Mouse (Mus musculus) inflammation-experienced regulatory T-cells (primary cell): ENCODE data around the gene Ripply3. TPM values are rescaled to one million over a fixed set of nuclear protein-coding genes. Genes with fewer than 3 reads are reported as not detected.

ENCODE experiments used
- polyA plus RNA-seq, 2 experiments: library from polyadenylated mRNA; unstranded; fragments of 100-300 nt; shearing (Covaris generic); gene quantifications; one replicate each; pipeline ENCODE4 v1.2.1; 2017

The Ripply3 gene
- polyA plus RNA-seq, result 1 to 10 TPM; 1.0 to 3.4 TPM

DNA sequence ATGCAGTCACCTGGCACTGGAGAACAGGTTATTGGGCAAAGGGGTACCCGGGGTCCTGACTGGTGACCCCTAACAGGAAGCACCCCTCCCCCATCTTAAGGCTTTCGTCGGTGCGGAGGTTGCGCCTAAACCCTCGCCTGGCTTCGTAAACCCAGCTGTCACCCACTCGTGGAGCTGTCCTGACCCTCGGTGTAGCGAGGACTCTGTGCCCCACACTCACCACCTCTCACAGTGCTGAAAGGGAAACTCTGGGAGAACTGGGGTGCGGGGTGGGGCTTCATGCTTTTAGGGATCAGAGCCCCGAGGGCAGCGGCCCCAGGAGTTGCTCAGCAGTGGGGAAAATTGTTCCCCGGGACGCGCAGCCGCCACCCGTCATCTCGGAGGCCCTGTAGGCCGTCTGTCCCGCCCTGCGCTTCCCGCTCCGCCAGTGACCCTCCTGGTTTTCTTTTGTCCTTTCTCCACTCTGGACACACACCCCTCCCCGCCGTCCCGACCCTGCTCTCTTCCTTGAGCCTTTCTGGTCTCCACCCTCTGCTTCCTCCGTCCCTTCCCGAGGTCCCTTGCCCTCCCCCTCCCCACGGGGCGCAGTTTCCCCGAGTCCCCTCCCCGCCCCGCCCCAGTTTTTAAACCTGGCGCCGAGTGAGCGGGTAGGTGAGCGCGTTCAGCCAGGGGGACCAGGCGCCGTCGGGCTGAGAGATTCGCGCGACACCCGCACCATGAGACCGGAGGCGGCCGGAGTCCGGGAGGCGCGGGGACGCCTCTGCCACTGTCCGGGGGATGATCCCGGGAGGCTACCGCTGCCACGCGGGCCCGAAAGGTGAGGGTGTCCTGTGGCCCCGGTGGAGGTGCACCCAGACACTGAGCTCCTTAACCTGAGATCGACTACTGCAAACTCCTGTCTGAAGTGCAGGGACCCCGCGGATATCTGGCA lies at the start of gene Ripply3:
Ripply3 (plus strand) TSS at position 640 of the 931 bp plus-strand sequence.

GRCm38 (mm10) chr16:94313229-94314030 lies 14.8 kb upstream of the Ripply3 start, which contains the start of gene Hlcs:
TSS of gene Hlcs (minus strand) at chr16:94313571.

GRCm38 (mm10) chr16:94370173-94370914 lies 42.1 kb downstream of the Ripply3 start, which contains the start of gene Ttc3:
TSS of gene Ttc3 (plus strand) at chr16:94370618.

DNA sequence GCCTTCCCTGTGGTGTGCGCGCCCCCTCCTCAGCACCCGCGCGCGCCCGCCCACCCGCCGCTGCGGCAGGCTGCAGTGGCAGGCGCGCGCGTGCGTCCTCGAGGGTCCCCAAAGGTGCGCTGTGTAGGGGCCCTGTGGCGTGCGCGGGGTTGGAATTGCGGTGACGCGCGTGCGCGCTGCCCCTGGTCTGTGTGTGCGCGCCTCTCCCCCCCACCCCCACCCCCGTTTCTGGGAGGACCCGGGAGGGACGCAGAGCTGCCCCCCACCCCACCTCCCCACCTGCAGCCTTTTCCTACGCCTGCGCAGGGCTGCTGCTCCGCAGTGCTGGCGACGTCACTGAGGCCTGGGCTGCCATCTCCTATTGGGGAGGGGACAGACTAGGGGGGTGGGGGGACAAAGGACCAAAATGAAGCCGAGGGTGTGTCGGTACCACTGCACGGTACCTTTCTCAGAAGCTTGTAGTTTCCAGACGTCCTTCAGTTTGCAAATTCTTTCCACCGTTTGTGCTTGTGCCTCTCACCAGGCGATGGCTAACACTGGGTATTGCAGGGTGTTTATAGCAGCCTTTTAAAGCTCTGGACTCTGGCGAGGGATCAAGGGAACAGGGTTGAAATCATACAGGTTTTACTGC lies 43.2 kb downstream of the Ripply3 start, which contains the start of gene Pigp:
Pigp (minus strand) TSS at position 542 of the 631 bp plus-strand sequence.

Other genes with a start within 250 kb of the Ripply3 start
- gene Sim2, start 243.5 kb upstream of the Ripply3 start, polyA plus RNA-seq, result 1 to 10 TPM in 1 of 2 experiments, under 1 TPM in 1; 0.13 to 1.3 TPM
- 10 to 100 TPM; 16.9 to 17.1 TPM for gene Hlcs, start 14.8 kb upstream of the Ripply3 start, polyA plus RNA-seq
- 10 to 100 TPM; 76.5 to 90.2 TPM for gene Ttc3, start 42.2 kb downstream of the Ripply3 start, polyA plus RNA-seq
- 100 to 1,000 TPM in 1 of 2 experiments, 10 to 100 TPM in 1; 98.8 to 103 TPM for gene Pigp, start 43.4 kb downstream of the Ripply3 start, polyA plus RNA-seq
- 10 to 100 TPM; 74.4 to 77.8 TPM for gene Vps26c, start 198.4 kb downstream of the Ripply3 start, polyA plus RNA-seq
- gene Dyrk1a, start 241.6 kb downstream of the Ripply3 start, polyA plus RNA-seq, result 10 to 100 TPM; 34.8 to 40.2 TPM